Mouse (Mus musculus) lung, embryonic 16.5 days (tissue): ENCODE measurements at regions not wholly inside any gene's neighbourhood (a gene's known extent, or its start where the extent isn't known, plus 50 kb on each side); places are given as distances from the start of the nearest gene placed in this dataset.
A peak's percentile ranks its signal among the peaks of the same experiment; 100 is the strongest.

Experiments
- ATAC-seq: fragments of 200-750 bp; cut with Nextera tagmentation; 2 replicates; pipeline ENCODE4 v1.8.0; 2017; ENCODE audit warnings: low read depth, mild to moderate bottlenecking, moderate library complexity
- H3K27ac ChIP-seq: fragments of 300-500 bp; sonication (generic); 2 replicates; pipeline ENCODE4 v1.5.1; 2014; ENCODE audit warnings: mild to moderate bottlenecking, control low read depth, low read length
- H3K27me3 ChIP-seq: fragments of 300-500 bp; sonication (generic); 2 replicates; pipeline ENCODE4 v1.6.1; 2014; ENCODE audit warnings: low read depth, low read length, mixed read lengths; ENCODE audit not compliant: control insufficient read depth, insufficient read depth
- H3K36me3 ChIP-seq: fragments of 300-500 bp; sonication (generic); 2 replicates; pipeline ENCODE4 v1.6.1; 2014; ENCODE audit warnings: low read length; ENCODE audit not compliant: control insufficient read depth, insufficient read depth
- H3K4me1 ChIP-seq: fragments of 300-500 bp; sonication (generic); replicated peaks from 2 replicates; pipeline ENCODE4 v1.6.1; 2014; ENCODE audit warnings: low read length, mixed read lengths; ENCODE audit not compliant: control insufficient read depth, insufficient read depth
- H3K4me2 ChIP-seq: fragments of 300-500 bp; sonication (generic); 2 replicates; pipeline ENCODE4 v1.6.1; 2014; ENCODE audit warnings: low read depth, low read length, control low read depth
- H3K4me3 ChIP-seq: fragments of 300-500 bp; sonication (generic); 2 replicates; pipeline ENCODE4 v1.5.1; 2014; ENCODE audit warnings: mild to moderate bottlenecking, low read length, control low read depth
- H3K9ac ChIP-seq: fragments of 300-500 bp; sonication (generic); 2 replicates; pipeline ENCODE4 v1.6.1; 2014; ENCODE audit warnings: low read length, control low read depth
- H3K9me3 ChIP-seq: fragments of 300-500 bp; sonication (generic); 2 replicates; pipeline ENCODE4 v1.6.1; 2016; ENCODE audit warnings: low read length; ENCODE audit not compliant: control insufficient read depth
- WGBS: fragments of 180-500 bp; shearing (Covaris S2); extraction: QIAGEN DNeasy Blood & Tissue Kit; methylation state at CpG from one replicate; pipeline ENCODE4 v1.1.7; 2014; 5-methylcytosine and 5-hydroxymethylcytosine counted together

GRCm38 (mm10) chr4:55735453-55735852 lies 203.2 kb upstream of the Klf4 start:
- Histone ChIP-seq H3K4me1 (no peaks in the 10 kb centered on the region), H3K27ac (no peak overlapping the region), H3K36me3 (no peaks in the 10 kb centered on the region), H3K9ac (no peak overlapping the region), H3K9me3 (no peaks in the 10 kb centered on the region), H3K27me3 (no peaks in the 10 kb centered on the region), H3K4me3 (no peak overlapping the region), H3K4me2 (no peak overlapping the region)
- no peak for ATAC-seq
- WGBS, result 55% methylated on average over 3 of the region's 3 CpGs

- no peak overlapping the region for H3K4me3 ChIP-seq
- no peak for ATAC-seq
- H3K4me2 ChIP-seq, result no peak overlapping the region
- 85% methylated on average over 1 of the region's 1 CpGs for WGBS
- H3K27me3 ChIP-seq, result no peaks in the 10 kb centered on the region
- no peak overlapping the region for H3K9ac ChIP-seq
- H3K4me1 ChIP-seq, result no peaks in the 10 kb centered on the region
- no peaks in the 10 kb centered on the region for H3K9me3 ChIP-seq
- H3K36me3 ChIP-seq, result no peaks in the 10 kb centered on the region
- no peak overlapping the region for H3K27ac ChIP-seq
Observed at GRCm38 (mm10) chr4:55734331-55734730, 202.1 kb upstream of the Klf4 start.

GRCm38 (mm10) chr4:55733223-55733622 lies 201.0 kb upstream of the Klf4 start:
- Histone ChIP-seq H3K9ac (no peak overlapping the region), H3K4me1 (no peaks in the 10 kb centered on the region), H3K27me3 (peaks cover 2% of the 10 kb centered on the region; the same call in 1 of the 2 replicates), H3K4me3 (no peak overlapping the region), H3K27ac (no peak overlapping the region), H3K4me2 (no peak overlapping the region), H3K9me3 (no peaks in the 10 kb centered on the region), H3K36me3 (no peaks in the 10 kb centered on the region)
- 46% methylated on average over 4 of the region's 4 CpGs for WGBS
- ATAC-seq, result no peak

GRCm38 (mm10) chr4:55732006-55732405 lies 199.7 kb upstream of the Klf4 start:
- ATAC-seq, result peak; percentile 57
- WGBS, result 42% methylated on average over 4 of the region's 4 CpGs
- Histone ChIP-seq H3K4me2 (no peak overlapping the region), H3K27me3 (peaks cover 2% of the 10 kb centered on the region; the same call in 1 of the 2 replicates), H3K9me3 (no peaks in the 10 kb centered on the region), H3K9ac (no peak overlapping the region), H3K4me3 (no peak overlapping the region), H3K4me1 (no peaks in the 10 kb centered on the region), H3K27ac (no peak overlapping the region), H3K36me3 (no peaks in the 10 kb centered on the region)

- Histone ChIP-seq H3K27me3 (peaks cover 5% of the 10 kb centered on the region), H3K27ac (no peak overlapping the region), H3K4me3 (no peak overlapping the region), H3K4me1 (no peaks in the 10 kb centered on the region), H3K36me3 (no peaks in the 10 kb centered on the region), H3K4me2 (no peak overlapping the region), H3K9me3 (no peaks in the 10 kb centered on the region), H3K9ac (no peak overlapping the region)
- ATAC-seq, result no peak
- 80% methylated on average over 4 of the region's 4 CpGs for WGBS
Observed at GRCm38 (mm10) chr4:55730266-55730665, 198.0 kb upstream of the Klf4 start.

- Histone ChIP-seq H3K4me3 (no peak overlapping the region), H3K9me3 (no peaks in the 10 kb centered on the region), H3K4me2 (no peak overlapping the region), H3K36me3 (no peaks in the 10 kb centered on the region), H3K4me1 (peaks cover 9% of the 10 kb centered on the region), H3K27ac (no peak overlapping the region), H3K27me3 (peaks cover 8% of the 10 kb centered on the region), H3K9ac (no peak overlapping the region)
- WGBS, result 69% methylated on average over 2 of the region's 2 CpGs
- ATAC-seq, result no peak
Observed at GRCm38 (mm10) chr4:55727178-55727577, 194.9 kb upstream of the Klf4 start.

- Histone ChIP-seq H3K4me1 (peaks cover 18% of the 10 kb centered on the region), H3K36me3 (no peaks in the 10 kb centered on the region), H3K4me3 (no peak overlapping the region), H3K27ac (no peak overlapping the region), H3K4me2 (no peak overlapping the region), H3K9ac (no peak overlapping the region), H3K9me3 (no peaks in the 10 kb centered on the region), H3K27me3 (peaks cover 8% of the 10 kb centered on the region)
- WGBS, result 69% methylated on average over 19 of the region's 19 CpGs
- ATAC-seq, result no peak
Observed at GRCm38 (mm10) chr4:55726081-55726480, 193.8 kb upstream of the Klf4 start.

GRCm38 (mm10) chr4:55724286-55724685 lies 192.0 kb upstream of the Klf4 start:
- no peak for ATAC-seq
- H3K36me3 ChIP-seq, result no peaks in the 10 kb centered on the region
- H3K27me3 ChIP-seq, result peaks cover 11% of the 10 kb centered on the region
- H3K4me1 ChIP-seq, result peaks cover 18% of the 10 kb centered on the region
- H3K9ac ChIP-seq, result no peak overlapping the region
- H3K4me3 ChIP-seq, result no peak overlapping the region
- H3K27ac ChIP-seq, result no peak overlapping the region
- H3K9me3 ChIP-seq, result no peaks in the 10 kb centered on the region
- H3K4me2 ChIP-seq, result no peak overlapping the region
- WGBS, result 74% methylated on average over 1 of the region's 1 CpGs

GRCm38 (mm10) chr4:55723124-55723523 lies 190.9 kb upstream of the Klf4 start:
- no peak for ATAC-seq
- H3K4me3 ChIP-seq, result no peak overlapping the region
- H3K4me2 ChIP-seq, result no peak overlapping the region
- H3K27ac ChIP-seq, result no peak overlapping the region
- H3K27me3 ChIP-seq, result peaks cover 9% of the 10 kb centered on the region; the same call in 1 of the 2 replicates
- H3K4me1 ChIP-seq, result peaks cover 18% of the 10 kb centered on the region
- no peaks in the 10 kb centered on the region for H3K9me3 ChIP-seq
- WGBS, result 60% methylated on average over 1 of the region's 1 CpGs
- no peaks in the 10 kb centered on the region for H3K36me3 ChIP-seq
- no peak overlapping the region for H3K9ac ChIP-seq

- H3K27me3 ChIP-seq, result peaks cover 9% of the 10 kb centered on the region; the same call in 1 of the 2 replicates
- H3K27ac ChIP-seq, result peak overlapping the region; percentile 71
- no peak overlapping the region for H3K4me2 ChIP-seq
- H3K9me3 ChIP-seq, result no peaks in the 10 kb centered on the region
- H3K4me3 ChIP-seq, result no peak overlapping the region
- WGBS, result 27% methylated on average over 8 of the region's 8 CpGs
- H3K36me3 ChIP-seq, result no peaks in the 10 kb centered on the region
- no peak overlapping the region for H3K9ac ChIP-seq
- peak; percentile 88 for ATAC-seq
- H3K4me1 ChIP-seq, result peaks cover 18% of the 10 kb centered on the region
Observed at GRCm38 (mm10) chr4:55722388-55722787, 190.1 kb upstream of the Klf4 start.
